Mouse (Mus musculus): ENCODE results near the gene Dlg2. TPM values are rescaled to one million over a fixed set of nuclear protein-coding genes. Genes with fewer than 3 reads are reported as not detected.

Dlg2 gene
- total RNA-seq, 2 experiments from 2014 or later = 0.33 to 2.1 TPM

DNA sequence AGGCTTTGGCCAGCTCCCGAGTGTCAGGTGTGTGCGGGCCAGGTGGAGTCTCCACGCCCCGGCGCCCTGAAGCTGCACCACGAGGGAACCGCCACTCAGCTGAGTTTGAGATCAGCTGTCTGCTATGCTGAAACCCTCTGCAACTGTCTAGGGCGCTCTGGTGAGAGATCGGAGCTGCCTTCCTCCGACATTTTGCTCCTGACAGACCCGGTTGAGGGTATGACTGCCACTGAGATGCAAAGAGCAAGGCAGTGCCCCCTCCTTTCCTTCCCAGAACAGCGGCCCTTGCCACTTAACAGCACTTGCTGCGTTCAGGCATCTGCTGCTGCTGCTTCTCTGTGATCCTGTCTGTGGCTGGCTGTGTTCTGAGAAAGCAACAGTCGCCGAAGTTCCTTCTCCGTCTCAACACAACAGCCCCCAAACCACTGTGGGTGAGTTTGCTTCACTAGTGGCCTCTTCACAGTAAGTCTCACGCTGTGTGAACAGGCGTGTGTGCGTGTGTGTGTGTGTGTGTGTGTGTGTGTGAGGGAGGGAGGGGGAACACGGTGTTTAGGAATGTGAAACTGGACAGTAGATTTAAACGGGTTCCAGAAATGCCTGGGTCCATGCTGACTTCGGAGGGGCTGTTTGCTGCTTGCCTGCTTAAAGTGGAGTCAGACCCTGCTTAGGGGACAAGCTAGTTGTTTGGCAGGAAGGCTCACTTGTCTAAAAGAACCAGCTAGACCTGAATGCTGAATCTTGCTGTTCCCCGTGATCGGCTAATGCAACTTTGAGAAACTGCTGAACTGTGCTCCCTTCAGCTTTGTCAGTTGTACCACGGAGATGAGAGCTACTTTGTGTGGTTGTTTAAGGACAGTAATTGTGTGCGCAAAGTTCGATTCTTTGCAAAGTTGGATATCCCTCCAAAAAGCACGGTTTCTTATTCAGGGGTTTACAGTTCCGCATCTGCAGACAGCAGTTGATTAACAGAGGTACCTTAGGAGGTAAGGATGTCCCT is 1704.4 kb downstream of the Dlg2 start:
- ATAC-seq (replicated peaks; ENCODE audit: low FRiP score, low TSS enrichment, poor library complexity, severe bottlenecking) = peak; percentile 32; the same call in 1 of the 2 replicates

DNA sequence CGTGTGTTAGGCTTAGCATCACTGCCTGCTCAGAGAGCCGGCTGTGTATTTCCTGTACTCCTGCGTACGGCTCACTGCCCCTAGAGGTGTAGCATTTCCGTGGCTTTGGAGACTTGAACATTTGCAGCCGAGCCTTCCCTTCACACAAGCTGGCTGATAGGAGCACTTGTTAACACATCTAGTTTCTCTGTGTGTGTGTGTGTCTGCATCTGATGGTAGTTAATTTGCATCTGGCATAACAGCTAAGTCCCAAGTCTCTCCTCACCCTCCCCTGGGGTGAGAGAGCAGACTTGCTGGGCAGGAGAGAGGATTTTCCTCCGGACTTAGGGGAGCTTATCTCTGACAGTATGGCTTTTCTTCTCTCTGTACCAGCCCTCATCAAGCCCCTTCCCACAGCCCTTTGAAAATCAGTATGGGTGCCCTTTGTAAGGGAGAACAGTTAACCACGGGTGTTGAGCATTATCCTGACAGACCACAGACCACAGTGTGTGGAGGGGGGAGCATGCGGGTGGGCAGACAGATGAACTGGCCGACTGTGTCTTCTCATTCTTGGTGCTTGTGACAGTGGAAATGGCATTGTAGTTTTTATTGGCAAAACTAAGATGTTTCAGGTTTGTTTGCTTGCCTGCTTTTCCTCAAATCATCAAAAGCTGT is 1705.6 kb downstream of the Dlg2 start:
- ATAC-seq (replicated peaks; ENCODE audit: low FRiP score, low TSS enrichment, poor library complexity, severe bottlenecking) = no peak

DNA sequence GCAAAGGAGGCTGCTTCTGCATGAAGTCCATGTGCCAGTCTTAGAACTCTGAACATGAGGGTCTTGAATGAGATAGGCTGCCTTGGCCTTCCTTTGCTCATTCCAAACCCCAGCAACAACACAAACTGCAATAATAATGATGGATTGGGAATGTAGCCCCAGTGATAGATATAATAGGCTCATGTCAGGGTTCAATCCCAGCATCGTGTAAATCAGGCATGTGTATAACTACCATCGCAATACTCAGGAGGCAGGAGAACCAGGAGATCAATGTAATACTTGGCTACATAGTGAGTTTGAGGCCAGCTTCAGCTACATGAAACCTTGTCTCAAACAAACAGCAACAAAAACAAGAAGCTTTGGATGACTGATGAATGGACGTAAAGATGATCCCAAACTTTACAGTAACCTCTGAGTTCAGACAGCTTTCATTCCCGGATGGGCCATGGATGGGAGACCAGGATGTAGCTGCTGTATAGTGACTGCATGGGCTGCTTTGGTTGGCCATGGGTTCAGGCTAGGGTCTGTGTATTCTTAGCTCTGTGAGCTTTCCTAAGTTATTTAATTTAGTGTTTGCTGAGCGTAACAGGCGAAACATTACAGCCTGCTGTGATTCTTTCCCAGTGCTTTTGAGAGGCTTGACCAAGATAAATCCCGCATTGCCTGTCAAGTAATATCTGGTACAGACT is 1708.0 kb downstream of the Dlg2 start:
- ATAC-seq (replicated peaks; ENCODE audit: low FRiP score, low TSS enrichment, poor library complexity, severe bottlenecking) = no peak

DNA sequence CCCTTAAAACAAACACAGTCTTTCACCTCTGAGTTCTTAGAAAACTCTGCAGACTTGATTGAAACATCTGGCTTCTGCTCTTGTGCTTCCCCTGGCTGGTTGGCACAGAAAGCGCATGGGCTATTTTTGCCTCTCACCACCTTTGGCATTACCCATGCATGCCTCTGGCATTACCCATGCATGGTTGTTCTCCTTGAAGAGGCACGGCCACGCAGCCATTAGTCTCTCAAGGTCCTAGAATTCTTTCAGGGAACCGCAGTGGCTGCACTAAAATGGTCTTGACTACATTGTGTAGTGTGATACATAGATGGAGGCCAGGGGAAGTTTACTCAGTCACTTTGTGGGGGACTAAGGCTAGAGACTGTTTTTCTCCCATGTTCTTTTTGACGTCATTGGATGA is 1709.9 kb downstream of the Dlg2 start:
- ATAC-seq (replicated peaks; ENCODE audit: low FRiP score, low TSS enrichment, poor library complexity, severe bottlenecking) = no peak

DNA sequence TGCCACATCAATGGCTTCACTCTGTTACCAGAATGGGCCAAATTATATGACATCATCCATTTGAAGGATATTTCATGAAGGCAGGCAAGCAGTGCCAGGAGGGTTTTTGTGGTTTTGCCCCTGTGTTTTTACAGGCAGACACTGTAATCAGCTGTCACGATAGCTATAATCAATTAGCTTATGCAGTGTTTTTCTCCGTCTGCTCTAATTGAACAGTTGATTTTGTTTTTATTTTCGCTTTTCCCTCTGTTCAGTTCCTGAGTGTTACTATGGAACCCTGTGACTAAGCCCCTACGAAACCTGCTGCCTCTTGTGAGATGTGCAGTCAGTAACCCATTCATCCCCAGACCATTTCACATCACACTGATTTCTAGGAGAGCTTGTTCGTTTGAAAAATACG is 1712.7 kb downstream of the Dlg2 start:
- no peak for ATAC-seq (replicated peaks; ENCODE audit: low FRiP score, low TSS enrichment, poor library complexity, severe bottlenecking)

DNA sequence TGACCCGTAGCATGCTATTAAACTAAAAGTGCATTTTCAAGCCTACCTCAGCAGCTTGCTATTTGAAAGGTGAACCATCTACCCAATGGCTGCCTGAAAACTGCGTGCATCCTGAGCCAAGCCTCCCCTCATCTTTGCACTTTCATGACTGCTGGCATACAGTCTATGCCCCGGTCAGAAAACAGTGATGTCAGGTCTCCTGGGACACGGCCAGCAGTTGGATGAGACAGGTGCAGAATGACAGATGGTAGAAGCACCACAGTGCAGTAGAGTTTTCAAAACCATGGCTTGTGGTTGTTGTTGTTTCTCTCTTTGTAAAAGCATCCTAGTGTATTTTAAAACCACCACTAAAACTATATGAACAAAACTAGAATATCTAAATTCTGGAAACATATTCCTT is 1719.5 kb downstream of the Dlg2 start:
- no peak for ATAC-seq (replicated peaks; ENCODE audit: low FRiP score, low TSS enrichment, poor library complexity, severe bottlenecking)

DNA sequence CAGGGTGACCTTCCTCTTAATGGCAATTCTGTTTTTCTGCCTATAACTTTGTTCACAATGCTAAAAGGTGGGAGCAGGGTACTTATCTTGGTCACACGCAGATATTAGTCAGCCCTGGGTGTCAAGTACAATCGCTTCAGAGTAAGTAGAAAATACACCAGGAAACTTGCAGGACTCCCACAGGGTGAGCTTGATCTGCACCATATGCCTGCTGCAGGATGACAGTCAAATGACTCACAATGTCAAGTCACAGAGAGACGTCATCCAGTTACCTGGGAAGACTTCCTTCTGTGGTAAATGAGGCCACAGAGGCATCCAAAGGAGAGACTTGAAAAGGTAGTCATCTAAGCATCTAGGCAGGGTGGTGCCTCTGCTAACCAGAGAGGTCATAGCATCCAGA is 1721.1 kb downstream of the Dlg2 start:
- no peak for ATAC-seq (replicated peaks; ENCODE audit: low FRiP score, low TSS enrichment, poor library complexity, severe bottlenecking)

DNA sequence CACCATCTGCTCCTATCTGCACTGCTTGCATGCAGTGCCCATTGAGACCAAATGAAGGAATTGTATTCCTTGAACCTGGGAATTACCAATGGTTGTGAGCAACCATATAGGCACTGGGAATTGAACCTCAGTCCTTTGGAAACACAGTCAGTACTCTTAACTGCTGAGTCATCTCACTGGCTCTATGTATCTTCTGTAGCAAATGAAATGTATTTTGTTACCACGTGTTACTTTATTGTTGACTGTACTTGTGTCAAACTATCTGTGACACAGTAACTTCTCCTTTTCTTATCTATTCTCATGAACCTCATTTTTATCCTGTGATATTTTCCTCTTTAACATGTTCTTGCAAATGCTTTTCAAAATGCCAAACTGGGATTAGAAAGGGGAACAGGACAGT is 1722.7 kb downstream of the Dlg2 start:
- no peak for ATAC-seq (replicated peaks; ENCODE audit: low FRiP score, low TSS enrichment, poor library complexity, severe bottlenecking)

DNA sequence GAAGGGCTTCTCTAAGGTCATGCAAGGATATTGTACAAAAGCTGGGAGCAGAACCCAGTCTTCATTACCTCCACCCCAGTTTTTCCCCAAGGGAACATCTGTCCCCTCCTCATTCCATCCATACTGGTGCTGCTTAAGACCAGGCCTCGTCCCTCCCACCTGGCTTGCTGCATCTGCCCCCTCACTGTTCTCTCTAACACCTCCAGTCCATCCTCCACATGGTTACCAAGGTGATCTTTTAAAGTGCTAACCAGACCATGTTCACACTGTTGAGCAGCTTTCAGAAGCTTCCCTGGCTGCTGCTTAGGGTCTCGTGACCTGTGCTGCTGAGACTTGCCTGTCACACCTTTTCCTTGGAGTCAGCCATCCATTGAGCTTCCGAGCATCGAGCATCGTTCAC is 1734.2 kb downstream of the Dlg2 start:
- no peak for ATAC-seq (replicated peaks; ENCODE audit: low FRiP score, low TSS enrichment, poor library complexity, severe bottlenecking)

DNA sequence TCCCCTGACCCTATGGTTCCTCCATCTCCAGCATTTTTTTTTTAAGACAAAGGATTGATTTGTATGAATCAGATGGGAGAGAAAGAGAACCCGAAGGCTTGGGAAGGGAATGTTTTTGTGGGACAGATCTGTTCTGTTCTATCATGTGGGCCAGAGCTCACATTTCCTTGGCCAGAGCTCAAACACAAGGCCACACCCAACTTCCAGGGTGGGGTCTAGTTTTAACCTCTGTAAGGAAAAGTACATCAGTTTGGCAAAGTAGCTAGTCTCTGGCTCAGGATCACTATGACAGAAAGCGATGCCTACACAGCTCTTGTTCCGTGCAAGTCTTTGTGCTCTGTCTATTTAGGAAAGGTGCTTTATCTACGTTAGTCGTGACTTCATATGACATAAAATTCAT is 1737.3 kb downstream of the Dlg2 start:
- no peak for ATAC-seq (replicated peaks; ENCODE audit: low FRiP score, low TSS enrichment, poor library complexity, severe bottlenecking)

DNA sequence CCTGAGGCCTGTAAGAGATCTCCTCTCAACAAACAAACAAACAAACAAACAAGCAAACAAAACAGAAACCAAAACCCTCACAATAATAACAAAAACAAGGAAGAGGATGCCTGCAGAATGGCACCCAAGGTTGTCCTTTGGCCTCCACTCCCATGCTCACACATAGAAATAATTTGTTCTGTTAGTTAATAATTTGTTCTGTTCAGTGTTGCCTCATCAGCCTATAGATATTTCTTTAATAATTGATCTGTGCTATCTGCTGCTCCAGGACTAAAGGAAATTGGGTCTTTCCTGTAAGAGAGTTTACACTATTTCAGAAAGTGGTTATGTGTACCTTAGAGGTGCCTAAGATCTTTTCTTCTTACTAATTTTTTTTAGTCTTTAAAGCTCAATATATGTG is 1741.7 kb downstream of the Dlg2 start:
- ATAC-seq (replicated peaks; ENCODE audit: low FRiP score, low TSS enrichment, poor library complexity, severe bottlenecking) = no peak

DNA sequence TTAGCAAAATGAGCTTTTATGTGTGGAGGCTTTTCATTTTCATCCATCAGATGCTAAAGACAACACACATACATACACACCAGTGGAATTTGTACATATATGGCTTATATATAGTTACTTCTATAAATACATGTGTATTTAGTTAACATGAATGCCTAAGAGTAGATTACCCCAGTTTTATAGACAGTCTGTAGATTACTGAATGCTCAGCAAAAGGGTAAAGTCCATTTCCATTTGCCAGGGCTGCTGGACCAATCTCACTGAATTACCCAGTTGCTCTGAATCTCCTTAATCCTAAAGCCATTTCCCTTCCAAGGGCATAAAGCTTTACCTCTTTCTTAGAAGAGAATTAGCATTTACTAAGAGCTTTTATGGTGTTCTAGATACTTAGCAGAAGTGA is 1744.1 kb downstream of the Dlg2 start:
- ATAC-seq (replicated peaks; ENCODE audit: low FRiP score, low TSS enrichment, poor library complexity, severe bottlenecking) = no peak

DNA sequence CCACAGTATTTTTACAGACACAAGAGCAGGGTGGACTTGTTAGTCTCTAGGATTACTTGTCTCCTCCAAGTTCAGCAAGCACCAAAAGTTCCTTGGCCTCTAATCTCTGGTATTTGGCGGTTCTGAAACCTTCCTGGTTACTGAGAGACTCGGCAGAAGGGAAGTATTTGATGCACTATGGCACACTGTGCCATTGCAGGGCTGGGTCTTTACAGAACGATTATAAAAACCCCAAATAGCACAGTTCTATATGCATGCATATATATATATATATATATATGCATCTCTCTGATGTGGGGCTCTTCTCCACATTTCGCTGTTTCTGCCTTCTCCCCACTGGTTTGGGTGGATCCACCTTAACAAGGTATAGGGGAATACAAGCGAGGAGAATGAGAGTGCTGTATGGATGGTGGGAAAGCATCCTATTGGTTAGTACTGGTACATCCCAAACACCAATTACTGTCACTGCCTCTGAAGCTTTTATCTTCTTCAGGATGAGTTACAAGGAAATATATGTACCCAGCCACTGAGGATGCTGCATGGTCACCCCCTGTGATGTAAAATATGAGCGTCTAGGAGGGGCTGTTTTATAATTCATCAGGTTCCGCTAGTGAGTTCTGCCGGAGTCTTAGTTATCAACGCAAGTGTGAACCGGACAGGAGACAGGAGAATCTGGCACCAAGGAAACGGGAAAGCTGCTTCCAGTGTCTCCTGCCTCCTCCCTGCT is 1758.2 kb downstream of the Dlg2 start:
- ATAC-seq (replicated peaks; ENCODE audit: low FRiP score, low TSS enrichment, poor library complexity, severe bottlenecking) = no peak

DNA sequence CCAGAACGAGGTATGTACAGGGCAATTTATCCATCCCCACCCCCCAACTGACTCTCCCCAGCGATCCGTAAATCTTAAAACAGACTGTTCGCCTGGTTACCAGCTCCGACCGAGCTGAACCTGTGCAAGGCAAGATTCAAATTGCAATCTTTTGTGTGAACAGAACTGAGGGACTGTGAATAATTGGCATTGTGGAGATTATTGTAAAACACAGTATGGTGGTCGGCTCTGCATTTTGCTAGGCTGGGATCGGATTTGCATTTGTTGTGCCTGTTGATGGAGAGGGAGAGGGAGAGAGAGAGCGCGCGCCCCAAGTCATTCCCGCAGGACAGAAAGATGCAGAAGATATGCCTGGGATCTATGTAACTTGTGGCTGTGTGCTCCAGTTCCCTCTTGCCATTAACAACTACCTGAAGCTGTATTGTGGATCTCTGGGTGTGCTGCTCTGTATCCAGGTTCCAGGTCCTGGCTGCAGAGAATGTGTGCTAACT is 1759.1 kb downstream of the Dlg2 start:
- no peak for ATAC-seq (replicated peaks; ENCODE audit: low FRiP score, low TSS enrichment, poor library complexity, severe bottlenecking)

DNA sequence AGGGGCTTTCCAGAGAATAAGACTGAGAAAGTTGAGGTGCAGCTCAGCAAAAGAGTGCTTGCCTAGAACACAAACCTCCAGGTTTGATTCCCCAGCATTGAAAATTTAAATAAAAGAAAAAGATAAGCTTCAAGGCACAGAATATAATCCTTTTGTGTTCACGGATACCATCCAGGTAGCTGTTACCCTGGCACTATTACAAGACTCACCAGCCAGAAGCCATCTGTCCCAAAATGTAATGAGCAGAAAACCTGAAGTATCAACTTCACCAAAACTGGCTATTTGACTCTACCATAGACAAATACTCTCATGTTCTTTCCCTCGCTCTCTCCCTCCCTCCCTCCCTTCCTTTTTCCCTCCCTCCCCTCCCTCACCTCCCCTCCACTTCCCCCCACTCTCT is 1764.4 kb downstream of the Dlg2 start:
- no peak for ATAC-seq (replicated peaks; ENCODE audit: low FRiP score, low TSS enrichment, poor library complexity, severe bottlenecking)

DNA sequence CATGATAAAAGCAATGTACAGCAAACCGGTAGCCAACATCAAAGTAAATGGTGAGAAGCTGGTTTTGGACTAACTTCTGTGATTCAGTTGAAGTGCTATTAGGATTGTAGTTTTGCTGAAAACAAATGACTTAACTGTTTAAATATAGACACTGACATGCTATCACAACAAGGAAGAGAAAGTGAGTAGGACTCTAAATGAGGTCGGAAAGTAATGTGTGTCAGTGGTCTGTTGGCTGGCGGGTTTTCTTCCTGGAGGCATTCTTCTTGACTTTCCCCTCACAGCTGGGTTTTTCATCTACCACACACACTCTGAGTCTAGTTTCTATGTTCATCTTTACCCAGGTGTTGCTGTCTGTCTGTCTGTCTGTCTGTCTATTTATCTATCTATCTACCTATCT is 1771.1 kb downstream of the Dlg2 start:
- ATAC-seq (replicated peaks; ENCODE audit: low FRiP score, low TSS enrichment, poor library complexity, severe bottlenecking) = no peak

DNA sequence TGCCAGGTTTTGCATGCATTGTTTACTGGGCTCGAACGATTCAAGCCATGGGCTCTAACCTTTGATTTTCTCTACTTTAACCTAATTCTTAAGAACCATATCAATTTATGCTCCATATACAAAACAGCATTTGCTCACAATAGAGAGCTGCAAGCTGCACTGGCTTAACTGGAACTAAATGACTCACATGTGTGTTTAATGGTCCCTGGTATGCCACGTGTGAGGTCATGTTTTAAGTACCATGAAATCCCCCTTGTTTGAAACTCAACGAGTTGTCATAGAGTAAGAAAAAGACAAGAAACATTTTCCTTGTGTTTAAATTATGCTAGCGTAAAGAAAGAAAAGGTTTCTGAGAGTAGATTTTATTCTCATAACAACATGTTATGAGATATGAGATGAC is 1772.1 kb downstream of the Dlg2 start:
- ATAC-seq (replicated peaks; ENCODE audit: low FRiP score, low TSS enrichment, poor library complexity, severe bottlenecking) = no peak

DNA sequence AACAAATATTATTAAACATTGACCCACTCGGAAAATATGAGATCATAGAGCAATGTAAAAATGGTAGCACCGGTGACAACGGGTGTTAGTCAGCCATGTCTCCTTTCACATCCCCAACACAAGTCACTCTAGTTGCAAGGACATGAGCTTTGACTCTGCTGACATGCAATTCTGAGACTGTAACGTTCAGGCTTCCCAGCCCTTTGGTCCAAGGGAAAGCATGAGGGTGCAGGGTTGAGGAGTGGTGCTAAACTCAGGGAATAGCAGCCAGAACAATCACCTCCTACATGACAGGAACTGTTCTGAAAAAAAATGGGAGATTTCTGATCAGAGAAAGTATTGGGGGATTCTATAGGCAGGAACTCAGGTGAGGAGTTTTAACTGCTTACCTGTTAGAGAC is 1781.7 kb downstream of the Dlg2 start:
- ATAC-seq (replicated peaks; ENCODE audit: low FRiP score, low TSS enrichment, poor library complexity, severe bottlenecking) = no peak

DNA sequence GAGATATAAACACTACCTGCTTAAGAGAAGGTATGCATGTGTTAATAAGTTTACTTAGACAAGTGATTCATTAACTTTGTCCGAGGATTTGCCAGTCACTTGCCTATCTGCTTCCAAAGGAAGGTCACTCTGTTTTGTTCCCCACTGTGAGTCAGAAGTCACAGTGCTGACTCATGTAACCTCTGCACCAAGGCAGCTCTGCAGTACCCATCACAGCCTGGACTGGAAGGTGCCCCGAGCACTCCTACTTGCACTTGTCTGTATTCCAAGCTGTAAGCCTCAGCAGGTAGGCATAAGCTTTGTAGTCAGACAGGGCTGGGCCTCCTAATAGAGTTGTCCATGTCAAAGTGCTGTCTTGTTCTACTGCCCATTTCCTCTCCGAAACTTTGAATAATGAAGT is 1782.2 kb downstream of the Dlg2 start:
- ATAC-seq (replicated peaks; ENCODE audit: low FRiP score, low TSS enrichment, poor library complexity, severe bottlenecking) = no peak

DNA sequence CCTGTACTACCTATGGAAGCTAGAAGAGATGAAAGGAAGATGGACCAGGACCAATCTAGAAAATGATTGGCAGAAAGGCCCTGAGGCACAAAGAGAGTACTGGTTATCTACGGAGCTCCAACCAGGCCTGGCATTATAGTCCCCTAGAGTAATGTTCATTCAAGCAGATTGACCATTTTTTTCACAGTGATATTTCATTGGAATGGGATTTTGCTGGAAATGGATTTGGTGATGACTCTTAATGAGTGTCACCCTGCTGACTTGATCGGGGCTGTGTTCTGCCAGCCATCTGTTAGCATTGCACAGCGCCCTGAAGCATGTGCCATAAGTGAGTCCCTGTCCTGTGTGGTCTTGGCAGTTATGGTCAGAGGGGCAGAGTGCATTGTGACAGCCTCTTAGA is 1787.9 kb downstream of the Dlg2 start:
- no peak for ATAC-seq (replicated peaks; ENCODE audit: low FRiP score, low TSS enrichment, poor library complexity, severe bottlenecking)
